Mouse (Mus musculus): ENCODE measurements around the gene Mxra8.
A peak's percentile ranks its signal among the peaks of the same experiment; 100 is the strongest.

The Mxra8 gene

GRCm38 (mm10) chr4:155868614-155869298 is 29.3 kb downstream of the Mxra8 start:
- peak; percentile 53 for DNase-seq

GRCm38 (mm10) chr4:155869317-155870033 is 30.0 kb downstream of the Mxra8 start, which contains the start of the genes Cptp and Ints11:
Gene Cptp (minus strand): TSS chr4:155869440.
Gene Ints11 (plus strand): TSS chr4:155869546.
- DNase-seq: peak; percentile 96

GRCm38 (mm10) chr4:155871404-155871803 is 31.9 kb downstream of the Mxra8 start:
- DNase-seq: no peak

- no peak for DNase-seq
These were observed 44.1 kb downstream of the Mxra8 start for GRCm38 (mm10) chr4:155883587-155883986.

- no peak for DNase-seq
These were observed 46.9 kb downstream of the Mxra8 start for GRCm38 (mm10) chr4:155886330-155886729.

GRCm38 (mm10) chr4:155887674-155888073 is 48.2 kb downstream of the Mxra8 start:
- no peak for DNase-seq

- DNase-seq: no peak
These were observed 48.7 kb downstream of the Mxra8 start for GRCm38 (mm10) chr4:155888181-155888580.

GRCm38 (mm10) chr4:155889316-155889715 is 49.8 kb downstream of the Mxra8 start:
- DNase-seq: no peak

GRCm38 (mm10) chr4:155891011-155891471 is 51.6 kb downstream of the Mxra8 start:
- DNase-seq: no peak

- DNase-seq: peak; percentile 93
These were observed 52.1 kb downstream of the Mxra8 start, which contains the start of the genes Pusl1 and Acap3 for GRCm38 (mm10) chr4:155891551-155892001. Gene Pusl1 (minus strand): TSS chr4:155891781. Gene Acap3 (plus strand): TSS chr4:155891822.

GRCm38 (mm10) chr4:155892017-155892416 is 52.5 kb downstream of the Mxra8 start:
- DNase-seq: peak; percentile 64

- no peak for DNase-seq
These were observed 53.1 kb downstream of the Mxra8 start for GRCm38 (mm10) chr4:155892438-155893211.

GRCm38 (mm10) chr4:155893212-155893690 is 53.8 kb downstream of the Mxra8 start:
- DNase-seq: no peak

Data from kidney, adult 11 months (tissue).